Comparison of ENCODE assay signal across 20 mouse cellular contexts in the genomic region with DNA sequence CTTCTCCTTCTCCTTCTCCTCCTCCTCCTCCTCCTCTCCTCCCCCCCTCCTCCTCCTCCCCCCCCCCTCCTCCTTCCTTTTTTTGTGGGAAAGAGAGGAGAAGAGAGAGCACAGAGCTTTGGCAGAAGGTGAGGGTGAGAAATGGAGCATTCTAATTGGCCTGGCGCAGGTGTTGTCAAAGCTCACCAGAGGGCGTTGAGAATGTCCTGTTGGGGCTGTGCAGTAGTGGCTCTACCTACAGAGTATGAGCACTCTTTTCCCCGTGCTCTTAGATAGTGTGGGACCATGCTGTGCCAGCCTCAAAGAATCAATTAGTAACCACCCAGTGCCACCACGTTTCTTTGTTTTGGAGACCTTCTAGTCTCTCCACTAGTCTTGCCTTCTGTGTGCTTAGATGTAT.
"Had no signal": no experiment of that assay in that cellular context is flagged by ENCODE, and none has a peak within 500 bp of the region (broad histone marks: within the 10 kb centered on the region; RNA-seq: fewer than 3 reads in every experiment).

No protein-coding gene starts in this region.

- DNase-seq: gastrocnemius, adult 2 months; gastrocnemius, postnatal 10 days; gastrocnemius, postnatal 25 days; heart, adult 18-20 months; heart, postnatal 10 days; heart, postnatal 4 days; kidney, adult 18-20 months; kidney, adult 8-10 months; kidney, postnatal 10 days; kidney, postnatal 25 days; layer of hippocampus, adult 9-11 months; layer of hippocampus, postnatal 36 days; left cerebral cortex, postnatal 4 days had no signal

- H3K27me3 ChIP-seq: heart, embryonic 12.5 days; hindbrain, embryonic 12.5 days; intestine, embryonic 15.5 days; limb, embryonic 15.5 days had no signal

- H3K36me3 ChIP-seq: heart, embryonic 10.5 days; heart, embryonic 12.5 days; hindbrain, embryonic 10.5 days; hindbrain, embryonic 12.5 days; intestine, embryonic 15.5 days; limb, embryonic 13.5 days; limb, embryonic 15.5 days had no signal
